In genomic region chr8:123973495-123973894, GRCm38 (mm10) we compare ENCODE assay signal across 18 mouse cellular contexts. TPM values are rescaled to one million over a fixed set of nuclear protein-coding genes. Genes with fewer than 3 reads are reported as not detected.
DNase-seq lines count a peak whose midpoint lies in the region; ATAC-seq lines count a peak whose summit lies in the region.
"Had no signal": no experiment of that assay in that cellular context is flagged by ENCODE, and none has a peak within 500 bp of the region (broad histone marks: within the 10 kb centered on the region; RNA-seq: fewer than 3 reads in every experiment).

No protein-coding gene starts in this region.

- H3K36me3 ChIP-seq in kidney, embryonic 16.5 days (ENCODE audit: insufficient read depth, low read length), result peaks cover 2% of the 10 kb centered on the region; the same call in 1 of the 2 replicates
- peaks cover 97% of the 10 kb centered on the region for H3K36me3 ChIP-seq in liver, embryonic 12.5 days
- H3K36me3 ChIP-seq in stomach, embryonic 15.5 days, result no peaks in the 10 kb centered on the region

- WGBS in kidney, embryonic 16.5 days, result 57% methylated on average over 1 of the region's 1 CpGs
- WGBS in liver, embryonic 12.5 days (ENCODE audit: insufficient replicate concordance), result 72% methylated on average over 1 of the region's 1 CpGs
- 66% methylated on average over 1 of the region's 1 CpGs for WGBS in stomach, embryonic 15.5 days

- no peak overlapping the region for H3K27ac ChIP-seq in kidney, embryonic 16.5 days (ENCODE audit: low read length)
- H3K27ac ChIP-seq in liver, embryonic 12.5 days, result peak overlapping the region; percentile 65
- H3K27ac ChIP-seq in stomach, embryonic 15.5 days, result no peak overlapping the region
- H3K27ac ChIP-seq: embryonic facial prominence, embryonic 10.5 days; gastrocnemius, adult 2 months; hindbrain, embryonic 13.5 days had no signal

- no peak for ATAC-seq in kidney, embryonic 16.5 days (ENCODE audit: low FRiP score, low TSS enrichment)
- ATAC-seq in liver, embryonic 12.5 days, result no peak
- peak; percentile 48; the same call in 1 of the 2 replicates for ATAC-seq in stomach, embryonic 15.5 days (ENCODE audit: insufficient read depth, low FRiP score, low read depth)
- ATAC-seq: forebrain, embryonic 16.5 days had no signal

- peak; percentile 70 for DNase-seq in kidney, adult 11 months
- peak; percentile 30 for DNase-seq in ZHBTc4 (ENCODE audit: low read depth, low spot score)
- DNase-seq in heart, postnatal 25 days (ENCODE audit: low spot score), result no peak
- no peak for DNase-seq in retina, postnatal 1 day
- DNase-seq: adrenal gland, postnatal 14 days; cerebellum, adult 18-20 months; cerebellum, postnatal 36 days; gastrocnemius, adult 2 months; heart, postnatal 10 days; lung, postnatal 14 days; thymus, postnatal 14 days had no signal

- H3K9me3 ChIP-seq in kidney, embryonic 16.5 days (ENCODE audit: low read length), result no peaks in the 10 kb centered on the region
- H3K9me3 ChIP-seq in liver, embryonic 12.5 days (replicated peaks), result peaks cover 7% of the 10 kb centered on the region; the same call in 1 of the 2 replicates
- H3K9me3 ChIP-seq in stomach, embryonic 15.5 days, result no peaks in the 10 kb centered on the region
- H3K9me3 ChIP-seq: embryonic facial prominence, embryonic 10.5 days; hindbrain, embryonic 13.5 days had no signal

- H3K9ac ChIP-seq in kidney, embryonic 16.5 days (replicated peaks; ENCODE audit: low read length), result no peak overlapping the region
- no peak overlapping the region for H3K9ac ChIP-seq in liver, embryonic 12.5 days
- no peak overlapping the region for H3K9ac ChIP-seq in stomach, embryonic 15.5 days
- H3K9ac ChIP-seq: hindbrain, embryonic 13.5 days had no signal

- intact Hi-C loops in heart, postnatal 25 days (cut with DNase I), result no loop called here

- H3K27me3 ChIP-seq in kidney, embryonic 16.5 days (ENCODE audit: insufficient read depth, low read length), result no peaks in the 10 kb centered on the region
- H3K27me3 ChIP-seq in liver, embryonic 12.5 days (replicated peaks), result no peaks in the 10 kb centered on the region
- no peaks in the 10 kb centered on the region for H3K27me3 ChIP-seq in stomach, embryonic 15.5 days (replicated peaks)
- H3K27me3 ChIP-seq: CH12.LX; hindbrain, embryonic 13.5 days had no signal

- H3K4me3 ChIP-seq in kidney, embryonic 16.5 days (ENCODE audit: low read length), result no peak overlapping the region
- no peak overlapping the region for H3K4me3 ChIP-seq in liver, embryonic 12.5 days
- no peak overlapping the region for H3K4me3 ChIP-seq in stomach, embryonic 15.5 days (replicated peaks)
- H3K4me3 ChIP-seq: embryonic facial prominence, embryonic 10.5 days; gastrocnemius, adult 2 months; hindbrain, embryonic 13.5 days had no signal

- no peak overlapping the region for H3K4me2 ChIP-seq in kidney, embryonic 16.5 days (replicated peaks; ENCODE audit: low read depth, low read length)
- H3K4me2 ChIP-seq in liver, embryonic 12.5 days, result peak overlapping the region; percentile 35
- H3K4me2 ChIP-seq in stomach, embryonic 15.5 days, result no peak overlapping the region
- H3K4me2 ChIP-seq: hindbrain, embryonic 13.5 days had no signal

- no peaks in the 10 kb centered on the region for H3K4me1 ChIP-seq in kidney, embryonic 16.5 days (ENCODE audit: insufficient read depth, low read length)
- peaks cover 94% of the 10 kb centered on the region for H3K4me1 ChIP-seq in liver, embryonic 12.5 days
- peaks cover 5% of the 10 kb centered on the region; the same call in 1 of the 2 replicates for H3K4me1 ChIP-seq in stomach, embryonic 15.5 days
- H3K4me1 ChIP-seq: hindbrain, embryonic 13.5 days had no signal

RNA-seq across cellular contexts. Expression of gene Abcb10, which starts 9.4 kb away (rescaled TPM):
- polyA plus RNA-seq in kidney, embryonic 16.5 days (2015; fragmentation: Nextera tagmentation; extraction: Ambion mirVana), result 16.0 and 16.2 TPM in 2 replicates
- 191 and 196 TPM in 2 replicates for polyA plus RNA-seq in liver, embryonic 12.5 days (2016; fragmentation: Nextera tagmentation; extraction: Ambion mirVana)
- polyA plus RNA-seq in stomach, embryonic 15.5 days (2015; fragmentation: Nextera tagmentation; extraction: Ambion mirVana), result 24.9 and 30.6 TPM in 2 replicates
- total RNA-seq in heart, postnatal 25 days (2021), result 10 to 100 TPM; 43.9 to 48.0 TPM

RNA-seq across cellular contexts. Expression of gene Nup133, which starts 24.4 kb away (rescaled TPM):
- 34.5 and 42.4 TPM in 2 replicates for polyA plus RNA-seq in kidney, embryonic 16.5 days (2015; fragmentation: Nextera tagmentation; extraction: Ambion mirVana)
- 35.8 and 36.9 TPM in 2 replicates for polyA plus RNA-seq in liver, embryonic 12.5 days (2016; fragmentation: Nextera tagmentation; extraction: Ambion mirVana)
- 23.3 and 32.8 TPM in 2 replicates for polyA plus RNA-seq in stomach, embryonic 15.5 days (2015; fragmentation: Nextera tagmentation; extraction: Ambion mirVana)
- 10 to 100 TPM in 1 of 2 experiments, 1 to 10 TPM in 1; 9.2 to 11.9 TPM for total RNA-seq in heart, postnatal 25 days (2021)

RNA-seq across cellular contexts. Expression of gene Taf5l, which starts 47.7 kb away (rescaled TPM):
- 38.4 and 41.1 TPM in 2 replicates for polyA plus RNA-seq in kidney, embryonic 16.5 days (2015; fragmentation: Nextera tagmentation; extraction: Ambion mirVana)
- polyA plus RNA-seq in liver, embryonic 12.5 days (2016; fragmentation: Nextera tagmentation; extraction: Ambion mirVana), result 47.2 and 48.0 TPM in 2 replicates
- 40.6 and 41.0 TPM in 2 replicates for polyA plus RNA-seq in stomach, embryonic 15.5 days (2015; fragmentation: Nextera tagmentation; extraction: Ambion mirVana)
- total RNA-seq in heart, postnatal 25 days (2021), result 10 to 100 TPM; 15.0 TPM

RNA-seq across cellular contexts. Expression of gene Urb2, which starts 47.8 kb away (rescaled TPM):
- 4.7 and 6.3 TPM in 2 replicates for polyA plus RNA-seq in kidney, embryonic 16.5 days (2015; fragmentation: Nextera tagmentation; extraction: Ambion mirVana)
- 5.9 and 7.2 TPM in 2 replicates for polyA plus RNA-seq in liver, embryonic 12.5 days (2016; fragmentation: Nextera tagmentation; extraction: Ambion mirVana)
- 3.6 and 4.5 TPM in 2 replicates for polyA plus RNA-seq in stomach, embryonic 15.5 days (2015; fragmentation: Nextera tagmentation; extraction: Ambion mirVana)
- 1 to 10 TPM; 5.4 to 6.1 TPM for total RNA-seq in heart, postnatal 25 days (2021)

Comparison
In these comparisons a context has a peak if more than half of its experiments do, and no peak if none do; other contexts are left out.
1. DNase-seq: peak in kidney, adult 11 months (single experiment) and ZHBTc4 (single experiment); none in heart, postnatal 25 days (single experiment) and retina, postnatal 1 day (single experiment).